Mouse (Mus musculus) CH12.LX (cell line): ENCODE measurements around the gene Chrne. TPM values are rescaled to one million over a fixed set of nuclear protein-coding genes. Genes with fewer than 3 reads are reported as not detected.

Experiments used
- DNase-seq: peaks from one replicate; pipeline ENCODE4 v3.0.0-alpha.2; 2013; ENCODE audit errors: extremely low read depth
- H3K27ac ChIP-seq: 2 replicates; pipeline ENCODE4 v1.5.1; 2012; ENCODE audit warnings: low read depth, mild to moderate bottlenecking, control low read depth, moderate library complexity; ENCODE audit not compliant: insufficient read depth
- H3K27me3 ChIP-seq: replicated peaks from 2 replicates; pipeline ENCODE3; 2012; ENCODE audit warnings: inconsistent platforms
- H3K36me3 ChIP-seq, 2 experiments: replicated peaks in 1 of 2; 2 replicates each; pipeline versions ENCODE3 to v1.6.1; 2012; ENCODE audit warnings: inconsistent platforms in 1 of 2, low read length in 1 of 2, mild to moderate bottlenecking in 1 of 2, mixed read lengths in 1 of 2, moderate library complexity in 1 of 2; ENCODE audit not compliant: control insufficient read depth in 1 of 2, insufficient read depth in 1 of 2
- H3K4me1 ChIP-seq, 2 experiments: 2 replicates each; pipeline ENCODE4 v1.6.1; 2012; ENCODE audit warnings: inconsistent platforms in 1 of 2, moderate library complexity in 1 of 2; ENCODE audit not compliant: insufficient read depth in 2 of 2, control insufficient read depth in 1 of 2
- H3K4me2 ChIP-seq: 2 replicates; pipeline ENCODE4 v1.6.1; 2012; ENCODE audit warnings: low read depth, mild to moderate bottlenecking, control low read depth; ENCODE audit not compliant: poor library complexity, insufficient read depth, severe bottlenecking
- H3K4me3 ChIP-seq, 3 experiments: fragments of 150-350 bp in 1 of 3; sonication (generic) in 1 of 3; replicated peaks in 1 of 3; 2 replicates each; pipeline versions ENCODE3 to v1.5.1; 2011 to 2012; ENCODE audit warnings: low read depth in 2 of 3, low read length in 2 of 3, mild to moderate bottlenecking in 2 of 3, moderate library complexity in 2 of 3, control low read depth in 1 of 3, improper control_type of control experiment in 1 of 3, inconsistent platforms in 1 of 3, mixed read lengths in 1 of 3; ENCODE audit not compliant: poor library complexity in 1 of 3
- H3K79me2 ChIP-seq: replicated peaks from 2 replicates; pipeline ENCODE4 v1.6.1; 2012; ENCODE audit warnings: mild to moderate bottlenecking, moderate library complexity; ENCODE audit not compliant: control insufficient read depth, poor library complexity, insufficient read depth, severe bottlenecking; ENCODE audit errors: extremely low read depth
- H3K9ac ChIP-seq: 2 replicates; pipeline ENCODE4 v1.6.1; 2012; ENCODE audit warnings: low read depth, mild to moderate bottlenecking, control low read depth, moderate library complexity; ENCODE audit not compliant: insufficient read depth
- H3K9me3 ChIP-seq: replicated peaks from 2 replicates; pipeline ENCODE3; 2012; ENCODE audit warnings: low read length, inconsistent platforms, mixed read lengths
- CHD2 ChIP-seq: IDR thresholded peaks from 2 replicates; pipeline ENCODE4 v1.6.1; 2011; ENCODE audit warnings: low read length, improper control_type of control experiment
- CTCF ChIP-seq, 2 experiments: IDR thresholded peaks in 1 of 2; conservative IDR thresholded peaks in 1 of 2; 2 replicates each; pipeline ENCODE4 v1.5.1; 2011 to 2012; ENCODE audit warnings: low read depth in 2 of 2, low read length in 2 of 2, improper control_type of control experiment in 1 of 2, inconsistent platforms in 1 of 2, mild to moderate bottlenecking in 1 of 2, moderate library complexity in 1 of 2
- E2F4 ChIP-seq: IDR thresholded peaks from 2 replicates; pipeline ENCODE4 v1.6.1; 2011; ENCODE audit warnings: low read depth, low read length, improper control_type of control experiment; ENCODE audit not compliant: insufficient replicate concordance
- ELF1 ChIP-seq: IDR thresholded peaks from 2 replicates; pipeline ENCODE4 v1.6.1; 2014; ENCODE audit warnings: low read depth, mild to moderate bottlenecking, inconsistent platforms, low read length, improper control_type of control experiment
- ETS1 ChIP-seq: conservative IDR thresholded peaks from 2 replicates; pipeline ENCODE4 v1.6.1; 2012; ENCODE audit warnings: low read depth, mild to moderate bottlenecking, inconsistent platforms, low read length, improper control_type of control experiment, moderate library complexity
- GABPA ChIP-seq: IDR thresholded peaks from 2 replicates; pipeline ENCODE4 v1.6.1; 2012; ENCODE audit warnings: low read depth, low read length, improper control_type of control experiment, inconsistent platforms; ENCODE audit not compliant: insufficient replicate concordance
- HCFC1 ChIP-seq: IDR thresholded peaks from 2 replicates; pipeline ENCODE4 v1.6.1; 2012; ENCODE audit warnings: low read depth, mild to moderate bottlenecking, inconsistent platforms, low read length, improper control_type of control experiment
- JUN ChIP-seq: IDR thresholded peaks from 2 replicates; pipeline ENCODE4 v1.6.1; 2011; ENCODE audit warnings: low read depth, mild to moderate bottlenecking, low read length, improper control_type of control experiment, moderate library complexity; ENCODE audit not compliant: insufficient read depth
- JUND ChIP-seq: conservative IDR thresholded peaks from 2 replicates; pipeline ENCODE4 v1.6.1; 2011; ENCODE audit warnings: low read depth, low read length, improper control_type of control experiment
- KAT2A ChIP-seq: IDR thresholded peaks from 2 replicates; pipeline ENCODE4 v1.6.1; 2012; ENCODE audit warnings: low read length, improper control_type of control experiment, inconsistent platforms; ENCODE audit not compliant: insufficient replicate concordance
- MAZ ChIP-seq: IDR thresholded peaks from 2 replicates; pipeline ENCODE4 v1.6.1; 2012; ENCODE audit warnings: low read depth, mild to moderate bottlenecking, inconsistent platforms, low read length, improper control_type of control experiment, moderate library complexity
- MEF2A ChIP-seq: IDR thresholded peaks from 2 replicates; pipeline ENCODE4 v1.6.1; 2014; ENCODE audit warnings: low read depth, mild to moderate bottlenecking, inconsistent platforms, low read length, improper control_type of control experiment, borderline replicate concordance
- NELFE ChIP-seq: IDR thresholded peaks from 2 replicates; pipeline ENCODE4 v1.6.1; 2011; ENCODE audit warnings: low read depth, low read length, improper control_type of control experiment
- NRF1 ChIP-seq: IDR thresholded peaks from 2 replicates; pipeline ENCODE4 v1.6.1; 2014; ENCODE audit warnings: low read depth, mild to moderate bottlenecking, inconsistent platforms, low read length, improper control_type of control experiment, moderate library complexity
- PAX5 ChIP-seq: IDR thresholded peaks from 2 replicates; pipeline ENCODE4 v1.6.1; 2012; ENCODE audit warnings: low read length, inconsistent platforms, mixed read lengths
- POLR2AphosphoS2 ChIP-seq: IDR thresholded peaks from 2 replicates; pipeline ENCODE4 v1.6.1; 2011; ENCODE audit warnings: low read depth, low read length, improper control_type of control experiment
- RAD21 ChIP-seq: IDR thresholded peaks from 2 replicates; pipeline ENCODE4 v1.6.1; 2011; ENCODE audit warnings: low read depth, mild to moderate bottlenecking, low read length, improper control_type of control experiment, moderate library complexity
- RCOR1 ChIP-seq: conservative IDR thresholded peaks from 2 replicates; pipeline ENCODE4 v1.6.1; 2012; ENCODE audit warnings: low read depth, mild to moderate bottlenecking, inconsistent platforms, low read length, improper control_type of control experiment
- SIN3A ChIP-seq: IDR thresholded peaks from 2 replicates; pipeline ENCODE4 v1.6.1; 2012; ENCODE audit warnings: low read length, improper control_type of control experiment, inconsistent platforms
- SMC3 ChIP-seq: IDR thresholded peaks from 2 replicates; pipeline ENCODE4 v1.6.1; 2011; ENCODE audit warnings: low read depth, low read length, improper control_type of control experiment
- TBP ChIP-seq: conservative IDR thresholded peaks from 2 replicates; pipeline ENCODE4 v1.6.1; 2011; ENCODE audit warnings: low read depth, low read length, improper control_type of control experiment
- TCF12 ChIP-seq: IDR thresholded peaks from 2 replicates; pipeline ENCODE4 v1.6.1; 2014; ENCODE audit warnings: low read depth, mild to moderate bottlenecking, inconsistent platforms, low read length, improper control_type of control experiment
- UBTF ChIP-seq: IDR thresholded peaks from 2 replicates; pipeline ENCODE4 v1.6.1; 2012; ENCODE audit warnings: low read depth, mild to moderate bottlenecking, inconsistent platforms, low read length, improper control_type of control experiment, moderate library complexity
- ZC3H11A ChIP-seq: IDR thresholded peaks from 2 replicates; pipeline ENCODE4 v1.6.1; 2012; ENCODE audit warnings: low read depth, mild to moderate bottlenecking, inconsistent platforms, low read length, improper control_type of control experiment
- ZKSCAN1 ChIP-seq: IDR thresholded peaks from 2 replicates; pipeline ENCODE4 v1.6.1; 2012; ENCODE audit warnings: low read depth, inconsistent platforms, low read length, improper control_type of control experiment, borderline replicate concordance
- dilution Hi-C: fragments of 300-500 bp; cut with MboI; formaldehyde crosslinking; loops from 2 replicates; pipeline ENCODE4 v1.14.3; 2020; ENCODE audit warnings: low sequenced_read_pairs; ENCODE audit not compliant: extremely low pct_unique_long_range_greater_than_20kb, extremely low pct_ligation_motif_present
- in situ Hi-C: fragments of 300-500 bp; cut with MboI; formaldehyde crosslinking; loops from 3 replicates; pipeline ENCODE4 v1.14.3; 2019; ENCODE audit warnings: low sequenced_read_pairs, low pct_ligation_motif_present, low pct_unique_long_range_greater_than_20kb, mixed read lengths
- polyA plus RNA-seq: library from polyadenylated mRNA; unstranded; fragments of >175 nt; gene quantifications from 2 replicates; pipeline ENCODE4 v1.2.1, GENCODE M21; 2012; ENCODE audit warnings: low read depth; ENCODE audit not compliant: insufficient read length
- total RNA-seq, 2 experiments: library from RNA; depleted of rRNA; stranded (reverse); fragments of 300-350 nt in 1 of 2; fragments of >200 nt in 1 of 2; gene quantifications; 2 replicates each; pipeline ENCODE4 v1.2.3; 2012 to 2014

Chrne gene
- total and polyA plus RNA-seq, 3 experiments = not detected

GRCm38 (mm10) chr11:70578962-70579361, 40.1 kb downstream of the Chrne start:
- H3K36me3 ChIP-seq = peaks cover 2 to 36% of the 10 kb centered on the region in 2 experiments
- dilution Hi-C loops = no loop called here

GRCm38 (mm10) chr11:70577201-70577600, 41.8 kb downstream of the Chrne start:
- peaks cover 19 to 87% of the 10 kb centered on the region in 2 experiments for H3K4me1 ChIP-seq
- in situ Hi-C loops (no loop called here), dilution Hi-C loops (no loop called here)
- H3K9ac ChIP-seq = no peak overlapping the region
- H3K4me3 ChIP-seq = no peak overlapping the region
- no peaks in the 10 kb centered on the region for H3K27me3 ChIP-seq
- peaks cover 7% of the 10 kb centered on the region; the same call in 1 of the 2 replicates for H3K79me2 ChIP-seq
- no peak for DNase-seq
- H3K27ac ChIP-seq = no peak overlapping the region
- no peak overlapping the region for H3K4me2 ChIP-seq
- no peaks in the 10 kb centered on the region for H3K9me3 ChIP-seq
- peaks cover 4 to 54% of the 10 kb centered on the region in 2 experiments for H3K36me3 ChIP-seq
- TF ChIP-seq ZKSCAN1 = no peak
- no peak for TF ChIP-seq TBP
- TF ChIP-seq PAX5 = no peak
- no peak for TF ChIP-seq CHD2
- TF ChIP-seq POLR2AphosphoS2 = no peak
- TF ChIP-seq RCOR1 = no peak
- TF ChIP-seq ZC3H11A = no peak
- no peak for TF ChIP-seq MAZ
- TF ChIP-seq MEF2A = no peak
- no peak for TF ChIP-seq GABPA
- no peak for TF ChIP-seq SIN3A
- no peak for TF ChIP-seq UBTF
- TF ChIP-seq JUN = no peak
- no peak for TF ChIP-seq CTCF (conservative IDR thresholded peaks at IDR 0.05 in 1 of 2, IDR thresholded peaks at IDR 0.05 in 1 of 2; ENCODE audit: low read depth in 2 of 2, low read length in 2 of 2)
- TF ChIP-seq ETS1 = no peak
- TF ChIP-seq NRF1 = no peak
- TF ChIP-seq ELF1 = no peak
- TF ChIP-seq, all 38 proteins: peak for 0

More at GRCm38 (mm10) chr11:70578962-70579361, 40.1 kb downstream of the Chrne start:
- H3K27ac ChIP-seq = no peak overlapping the region
- H3K9me3 ChIP-seq = no peaks in the 10 kb centered on the region
- H3K4me1 ChIP-seq = peaks cover 31 to 93% of the 10 kb centered on the region in 2 experiments
- peaks cover 7% of the 10 kb centered on the region; the same call in 1 of the 2 replicates for H3K79me2 ChIP-seq
- H3K4me3 ChIP-seq = no peak overlapping the region
- no peaks in the 10 kb centered on the region for H3K27me3 ChIP-seq
- H3K4me2 ChIP-seq = no peak overlapping the region
- H3K9ac ChIP-seq = no peak overlapping the region
- in situ Hi-C loops = no loop called here
- no peak for TF ChIP-seq HCFC1
- TF ChIP-seq NRF1 = no peak
- no peak for TF ChIP-seq SMC3
- no peak for TF ChIP-seq TCF12
- no peak for TF ChIP-seq KAT2A
- no peak for TF ChIP-seq E2F4
- no peak for TF ChIP-seq NELFE
- no peak for TF ChIP-seq RAD21
- TF ChIP-seq PAX5 = no peak
- no peak for TF ChIP-seq TBP
- TF ChIP-seq UBTF = no peak
- no peak for TF ChIP-seq JUND
- no peak for TF ChIP-seq ELF1
- no peak for DNase-seq
